Mouse (Mus musculus) embryo, embryonic 11.5 days (tissue): Measurements from ENCODE around the gene Hspb3.

ENCODE experiments used
- DNase-seq: peaks from one replicate; pipeline ENCODE4 v3.0.0-alpha.2; 2012; ENCODE audit warnings: low read depth, low spot score

Hspb3 gene

GRCm38 (mm10) chr13:113663151-113663779, at the start of gene Hspb3:
Gene Hspb3 (minus strand): TSS chr13:113663676.
- no peak for DNase-seq

GRCm38 (mm10) chr13:113713186-113713585, 49.7 kb upstream of the Hspb3 start:
- DNase-seq, result no peak

- peak; percentile 20 for DNase-seq
These were observed 42.7 kb upstream of the Hspb3 start for GRCm38 (mm10) chr13:113706183-113706582.

- no peak for DNase-seq
These were observed 37.7 kb upstream of the Hspb3 start for GRCm38 (mm10) chr13:113701185-113701584.

- no peak for DNase-seq
These were observed 36.5 kb upstream of the Hspb3 start for GRCm38 (mm10) chr13:113699928-113700327.

GRCm38 (mm10) chr13:113699415-113699873, 36.0 kb upstream of the Hspb3 start:
- no peak for DNase-seq

- DNase-seq, result no peak
These were observed 33.4 kb upstream of the Hspb3 start for GRCm38 (mm10) chr13:113696838-113697321.

- peak; percentile 29 for DNase-seq
These were observed 29.9 kb upstream of the Hspb3 start for GRCm38 (mm10) chr13:113693383-113693782.

GRCm38 (mm10) chr13:113691644-113692043, 28.2 kb upstream of the Hspb3 start:
- no peak for DNase-seq

- DNase-seq, result no peak
These were observed 26.4 kb upstream of the Hspb3 start for GRCm38 (mm10) chr13:113689883-113690282.

- DNase-seq, result no peak
These were observed 23.2 kb upstream of the Hspb3 start for GRCm38 (mm10) chr13:113686691-113687121.

- no peak for DNase-seq
These were observed 19.3 kb upstream of the Hspb3 start for GRCm38 (mm10) chr13:113682821-113683220.

- no peak for DNase-seq
These were observed 17.2 kb upstream of the Hspb3 start for GRCm38 (mm10) chr13:113680646-113681045.

GRCm38 (mm10) chr13:113669459-113670077, 6.1 kb upstream of the Hspb3 start:
- DNase-seq, result peak; percentile 60

- no peak for DNase-seq
These were observed 407 bp upstream of the Hspb3 start for GRCm38 (mm10) chr13:113663883-113664282.

- DNase-seq, result no peak
These were observed 1.6 kb downstream of the Hspb3 start for GRCm38 (mm10) chr13:113661826-113662271.

GRCm38 (mm10) chr13:113660576-113661310, 2.7 kb downstream of the Hspb3 start:
- no peak for DNase-seq

- no peak for DNase-seq
These were observed 6.3 kb downstream of the Hspb3 start for GRCm38 (mm10) chr13:113657204-113657603.

- no peak for DNase-seq
These were observed 6.8 kb downstream of the Hspb3 start for GRCm38 (mm10) chr13:113656639-113657038.

GRCm38 (mm10) chr13:113655511-113655910, 8.0 kb downstream of the Hspb3 start:
- no peak for DNase-seq

- DNase-seq, result no peak
These were observed 22.4 kb downstream of the Hspb3 start for GRCm38 (mm10) chr13:113640944-113641597.

- no peak for DNase-seq
These were observed 24.6 kb downstream of the Hspb3 start for GRCm38 (mm10) chr13:113638914-113639313.
